Mouse (Mus musculus) embryo, embryonic 11.5 days (tissue): ENCODE data around the gene Rnf183.

ENCODE experiments used
- DNase-seq: peaks from one replicate; pipeline ENCODE4 v3.0.0-alpha.2; 2012; ENCODE audit warnings: low read depth, low spot score

Rnf183 gene

DNA sequence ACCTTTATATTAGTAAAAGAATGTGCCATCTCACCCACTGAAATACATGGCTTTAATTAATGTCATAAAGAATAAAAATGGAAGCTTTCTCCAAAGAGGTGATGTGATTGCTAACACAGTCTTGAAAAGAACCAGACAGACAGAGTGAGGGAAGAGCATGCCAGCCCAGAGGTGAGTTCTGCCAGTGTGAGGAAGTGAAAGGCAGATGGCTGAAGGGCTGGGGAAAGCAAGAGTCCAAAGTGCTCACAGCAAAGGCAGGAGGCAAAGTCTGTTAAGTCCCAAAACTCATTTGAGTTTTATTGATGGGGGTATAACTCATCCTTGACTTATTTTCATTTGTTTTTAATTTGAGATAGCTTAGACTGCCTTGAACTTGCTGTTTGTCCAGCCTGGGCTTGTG lies 4.4 kb downstream of the Rnf183 start:
- DNase-seq, result no peak

- DNase-seq, result no peak
Measured at GRCm38 (mm10) chr4:62429616-62430015, 5.4 kb downstream of the Rnf183 start.

DNA sequence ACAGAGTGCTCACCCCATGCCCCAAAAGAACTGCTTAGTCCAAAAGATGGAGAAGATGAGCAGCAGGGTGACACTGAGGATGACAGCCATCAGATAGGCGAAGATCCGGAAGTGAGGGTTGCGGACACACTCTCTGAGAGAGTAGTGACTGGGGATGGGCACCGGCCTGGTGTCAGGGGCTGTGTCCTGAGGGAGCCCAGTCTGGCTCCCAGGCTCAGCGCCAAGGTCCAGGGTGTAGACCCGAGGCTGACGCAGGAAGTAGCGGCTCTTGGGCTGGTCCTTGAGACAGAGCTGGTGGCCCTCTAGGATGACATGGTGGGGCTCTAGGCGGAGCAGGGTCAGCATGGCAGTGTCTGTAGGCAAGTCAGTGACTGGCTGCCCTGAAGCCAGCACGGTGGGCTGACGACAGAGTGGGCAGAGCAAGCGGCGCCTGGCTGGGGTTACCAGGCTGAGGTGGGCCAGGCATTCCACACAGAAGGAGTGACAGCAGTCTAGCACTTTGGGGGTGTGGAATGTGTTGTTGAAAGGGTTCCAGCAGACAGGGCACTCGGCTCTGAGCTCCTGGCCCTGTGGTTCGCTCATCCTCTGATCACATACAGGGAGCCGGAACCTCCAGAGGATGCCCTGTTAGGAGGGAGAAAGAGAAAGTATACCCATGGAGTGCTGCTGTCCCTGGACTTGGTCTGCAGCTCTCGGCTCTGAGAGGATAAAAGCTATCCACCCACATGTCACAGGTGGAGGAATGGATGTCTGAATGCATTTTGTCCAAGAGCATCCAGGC lies 6.9 kb downstream of the Rnf183 start:
- no peak for DNase-seq

- no peak for DNase-seq
Measured at GRCm38 (mm10) chr4:62425891-62426290, 9.2 kb downstream of the Rnf183 start.

- no peak for DNase-seq
Measured at GRCm38 (mm10) chr4:62419091-62419490, 16.0 kb downstream of the Rnf183 start.

GRCm38 (mm10) chr4:62418448-62418847 lies 16.6 kb downstream of the Rnf183 start:
- DNase-seq, result no peak

DNA sequence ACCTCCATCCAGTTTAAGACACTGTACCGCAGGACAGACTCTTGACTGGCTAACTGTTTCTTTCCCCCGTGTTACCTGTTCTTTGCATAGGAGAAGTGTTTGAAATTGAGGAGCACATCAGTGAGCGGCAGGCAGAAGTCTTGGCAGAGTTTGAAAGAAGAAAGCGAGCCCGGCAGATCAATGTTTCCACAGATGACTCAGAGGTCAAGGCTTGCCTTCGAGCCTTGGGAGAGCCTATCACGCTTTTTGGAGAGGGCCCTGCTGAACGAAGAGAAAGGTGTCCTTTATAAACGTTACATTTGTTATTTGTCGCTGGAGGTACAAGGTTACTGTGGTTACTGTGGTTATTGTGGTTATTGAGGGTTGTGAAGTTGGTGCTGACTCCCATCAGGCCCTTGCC lies 23.4 kb downstream of the Rnf183 start:
- no peak for DNase-seq

DNA sequence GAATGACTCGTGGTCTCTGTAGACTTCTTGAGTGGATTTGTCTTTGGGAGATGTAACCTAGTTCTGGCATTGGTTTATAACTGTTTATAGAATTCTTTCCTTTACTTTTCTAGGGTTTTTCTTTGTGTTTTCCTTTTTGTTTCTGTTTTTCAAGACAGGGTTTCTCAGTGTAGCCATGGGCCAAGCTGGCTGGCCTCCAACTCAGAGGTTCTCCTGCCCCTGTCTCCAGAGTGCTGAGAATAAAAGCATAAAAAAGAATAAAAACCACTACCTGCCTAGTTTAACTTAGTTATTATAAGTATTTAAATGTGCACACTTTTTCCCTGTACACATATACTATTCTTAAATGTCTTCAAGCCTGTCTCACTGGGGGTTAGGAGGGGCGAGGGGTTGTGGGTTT lies 24.7 kb downstream of the Rnf183 start:
- DNase-seq, result no peak

GRCm38 (mm10) chr4:62409615-62410014 lies 25.4 kb downstream of the Rnf183 start:
- DNase-seq, result no peak

GRCm38 (mm10) chr4:62408601-62409282 lies 26.3 kb downstream of the Rnf183 start, which contains the start of the genes Cdc26 and Prpf4:
Gene Cdc26 (minus strand): TSS chr4:62408642.
Gene Prpf4 (plus strand): TSS chr4:62408797.
- DNase-seq, result peak; percentile 97

DNA sequence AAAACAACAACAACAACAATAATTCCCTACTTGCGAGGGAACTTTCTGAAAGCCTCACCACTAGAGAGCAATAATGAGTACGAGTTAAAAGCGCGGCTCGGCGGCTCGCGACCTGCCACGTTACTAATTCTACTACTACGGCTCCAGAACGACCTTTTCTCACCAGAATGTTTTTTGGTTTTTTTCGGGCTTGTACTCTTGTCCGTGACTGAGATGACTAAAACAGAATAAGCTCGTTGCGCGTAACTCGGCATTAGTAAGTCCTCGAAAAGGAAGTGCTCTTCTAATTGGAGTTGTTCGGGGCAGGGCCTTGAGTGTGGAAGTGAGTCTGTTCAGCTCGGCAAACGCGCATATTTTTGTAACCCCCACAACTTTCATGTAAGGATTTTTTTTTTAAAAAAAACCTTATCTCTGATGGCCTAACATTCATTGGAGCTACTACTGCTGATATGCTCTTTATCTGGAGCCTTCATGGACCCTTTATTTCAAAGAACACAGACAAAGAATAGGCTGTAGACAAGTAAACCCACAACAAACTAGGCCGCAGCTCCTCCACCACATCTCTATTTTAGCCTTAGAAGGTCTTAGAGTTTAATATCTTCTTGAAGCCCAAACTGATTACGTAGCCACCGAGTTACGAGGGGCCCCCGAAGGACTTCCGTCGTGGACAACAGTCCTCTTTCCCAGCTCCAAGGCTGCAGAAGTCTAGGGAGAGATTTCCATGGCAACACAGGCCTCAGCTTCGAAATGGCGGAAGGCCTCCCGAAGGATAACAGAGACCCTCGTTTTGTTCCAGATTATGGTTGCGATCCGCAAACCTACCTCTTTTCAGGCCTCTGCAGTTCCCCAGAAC lies 27.1 kb downstream of the Rnf183 start:
- no peak for DNase-seq

GRCm38 (mm10) chr4:62406133-62406532 lies 28.9 kb downstream of the Rnf183 start:
- DNase-seq, result no peak

DNA sequence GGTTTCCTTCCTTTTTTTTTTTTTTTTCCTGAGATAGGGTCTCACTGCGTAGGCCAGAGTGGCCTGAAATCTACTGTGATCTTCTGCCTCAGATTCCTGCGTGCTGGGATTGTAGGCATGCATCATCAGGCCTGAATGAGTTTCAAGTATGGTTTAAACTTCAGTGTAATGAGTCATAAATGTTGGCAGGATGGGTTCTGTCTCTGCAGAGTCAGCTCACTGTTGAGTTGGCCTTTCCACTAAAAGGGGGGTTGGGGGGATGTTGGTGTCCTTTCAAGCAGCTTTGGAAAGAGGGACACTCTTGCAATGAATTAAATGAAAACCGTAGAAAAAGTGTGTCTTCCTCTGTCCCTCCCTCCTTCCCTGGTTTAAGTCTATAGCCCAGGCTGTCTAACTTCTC lies 36.1 kb downstream of the Rnf183 start:
- DNase-seq, result no peak

GRCm38 (mm10) chr4:62397616-62398365 lies 37.3 kb downstream of the Rnf183 start:
- no peak for DNase-seq

DNA sequence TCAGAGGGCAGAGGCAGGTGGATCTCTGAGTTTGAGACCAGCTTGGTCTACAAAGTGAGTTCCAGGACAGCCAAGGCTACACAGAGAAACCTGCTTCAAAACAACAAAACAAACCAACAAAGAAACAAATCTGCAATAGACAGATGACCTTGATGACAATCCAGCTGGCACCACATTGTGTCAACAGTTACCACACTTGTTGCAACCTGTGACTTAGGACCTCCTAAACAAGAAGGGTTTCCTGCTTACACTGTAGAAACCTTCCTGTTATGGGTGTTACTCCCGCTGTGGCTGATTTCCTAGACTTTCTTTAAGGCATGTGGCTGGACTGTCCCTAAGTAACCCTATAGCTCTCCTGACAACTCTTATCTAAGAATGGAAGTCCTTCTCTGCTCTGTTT lies 39.2 kb downstream of the Rnf183 start:
- no peak for DNase-seq

- DNase-seq, result no peak
Measured at GRCm38 (mm10) chr4:62393459-62393858, 41.6 kb downstream of the Rnf183 start.

- no peak for DNase-seq
Measured at GRCm38 (mm10) chr4:62391892-62392291, 43.2 kb downstream of the Rnf183 start.

- no peak for DNase-seq
Measured at GRCm38 (mm10) chr4:62389592-62390512, 45.2 kb downstream of the Rnf183 start.

DNA sequence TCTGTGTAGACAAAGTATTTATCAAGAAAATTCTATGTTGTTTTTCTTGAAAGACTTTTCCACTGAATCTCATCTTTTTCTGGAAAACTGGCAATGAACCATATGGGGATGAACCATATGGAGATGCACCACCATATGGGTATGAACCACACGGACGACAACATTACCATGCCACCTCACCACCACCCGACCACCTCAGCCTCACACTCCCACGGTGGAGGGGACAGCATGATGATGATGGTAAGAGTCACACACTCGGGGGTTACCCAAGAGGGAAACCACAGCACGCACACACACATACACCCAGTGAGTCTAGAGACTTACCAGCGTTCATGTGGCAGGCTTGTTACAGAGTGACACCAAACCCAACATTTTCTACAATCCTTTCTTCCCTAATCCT lies 49.6 kb downstream of the Rnf183 start:
- DNase-seq, result no peak

- DNase-seq, result no peak
Measured at GRCm38 (mm10) chr4:62384159-62384558, 50.9 kb downstream of the Rnf183 start.
